Comparison of ENCODE assay signal across 8 mouse cellular contexts in genomic region chr11:97546804-97547411, GRCm38 (mm10). TPM values are rescaled to one million over a fixed set of nuclear protein-coding genes. Genes with fewer than 3 reads are reported as not detected.
DNase-seq lines count a peak whose midpoint lies in the region; ATAC-seq and TF ChIP-seq lines count a peak whose summit lies in the region.

No protein-coding gene starts in this region.

- H3K9me3 ChIP-seq in midbrain, embryonic 13.5 days: no peaks in the 10 kb centered on the region

- under 1% methylated on average over 63 of the region's 73 CpGs for WGBS in midbrain, embryonic 13.5 days

- H3K27ac ChIP-seq in left cerebral cortex, adult 2 months: peak overlapping the region; percentile 89
- H3K27ac ChIP-seq in midbrain, embryonic 13.5 days: no peak overlapping the region

- TF ChIP-seq CTCF in left cerebral cortex, adult 2 months (IDR thresholded peaks at IDR 0.05): no peak

- peak overlapping the region; percentile 57 for H3K4me3 ChIP-seq in left cerebral cortex, adult 2 months
- H3K4me3 ChIP-seq in midbrain, embryonic 13.5 days (replicated peaks): peak overlapping the region; percentile 52

- peak in 1 of 2 experiments; percentile 63 for DNase-seq in left cerebral cortex, adult 2 months (ENCODE audit: extremely low spot score in 1 of 2, low spot score in 2 of 2)
- no peak for DNase-seq in left cerebral cortex, postnatal 25 days (ENCODE audit: low spot score in 2 of 2)
- peak; percentile 71 to 78 for DNase-seq in cerebellum, postnatal 14 days
- peak; percentile 69 for DNase-seq in kidney, postnatal 14 days
- no peak for DNase-seq in left cerebral cortex, adult 8-10 months (ENCODE audit: low spot score in 2 of 2)

- peak; percentile 16; the same call in 1 of the 2 replicates for ATAC-seq in granulocyte monocyte progenitor cell, adult 5-6 weeks (replicated peaks; ENCODE audit: poor library complexity, severe bottlenecking)
- peak; percentile 51 for ATAC-seq in midbrain, embryonic 13.5 days
- ATAC-seq in activated CD4-positive, CD25-positive, alpha-beta regulatory T cell, adult 4 months: no peak

- H3K27me3 ChIP-seq in midbrain, embryonic 13.5 days: peaks cover 61% of the 10 kb centered on the region

- no peaks in the 10 kb centered on the region; the same call in 1 of the 2 replicates for H3K36me3 ChIP-seq in midbrain, embryonic 13.5 days

- peak overlapping the region; percentile 79 for H3K9ac ChIP-seq in midbrain, embryonic 13.5 days (replicated peaks)

- H3K4me1 ChIP-seq in midbrain, embryonic 13.5 days (replicated peaks): peaks cover 41% of the 10 kb centered on the region

- H3K4me2 ChIP-seq in midbrain, embryonic 13.5 days (replicated peaks): peak overlapping the region; percentile 93

- intact Hi-C loops in left cerebral cortex, adult 2 months (cut with DNase I): no loop called here
- intact Hi-C loops in left cerebral cortex, postnatal 25 days (cut with DNase I): no loop called here

RNA-seq across cellular contexts. Expression of gene Srcin1, which starts 29.1 kb away (rescaled TPM):
- 100 to 1,000 TPM; 308 to 318 TPM for total RNA-seq in left cerebral cortex, adult 2 months (2021)
- total RNA-seq in left cerebral cortex, postnatal 25 days (2021): 100 to 1,000 TPM; 323 to 339 TPM
- total RNA-seq in granulocyte monocyte progenitor cell, adult 5-6 weeks (2014; fragmentation: Nextera tagmentation): not detected in 2 replicates
- total RNA-seq in granulocyte monocyte progenitor cell, adult 5-6 weeks (2017): not detected in 2 replicates
- polyA plus RNA-seq in midbrain, embryonic 13.5 days (2015; fragmentation: Nextera tagmentation; extraction: Ambion mirVana): 7.0 and 8.5 TPM in 2 replicates
- not detected for polyA plus RNA-seq in activated CD4-positive, CD25-positive, alpha-beta regulatory T cell, adult 4 months (2017; shearing (Covaris generic))
- 100 to 1,000 TPM; 255 to 270 (median 262) TPM for total RNA-seq in left cerebral cortex, adult 8-10 months (2022)

RNA-seq across cellular contexts. Expression of gene 4933428G20Rik, which starts 46.8 kb away (rescaled TPM):
- not detected for total RNA-seq in left cerebral cortex, adult 2 months (2021)
- not detected for total RNA-seq in left cerebral cortex, postnatal 25 days (2021)
- not detected in 2 replicates for total RNA-seq in granulocyte monocyte progenitor cell, adult 5-6 weeks (2014; fragmentation: Nextera tagmentation)
- 0.22 TPM in 1 of 2 replicates, not detected in the other for total RNA-seq in granulocyte monocyte progenitor cell, adult 5-6 weeks (2017)
- 0.88 and 1.2 TPM in 2 replicates for polyA plus RNA-seq in midbrain, embryonic 13.5 days (2015; fragmentation: Nextera tagmentation; extraction: Ambion mirVana)
- not detected for polyA plus RNA-seq in activated CD4-positive, CD25-positive, alpha-beta regulatory T cell, adult 4 months (2017; shearing (Covaris generic))
- not detected for total RNA-seq in left cerebral cortex, adult 8-10 months (2022)

Comparison
In these comparisons a context has a peak if more than half of its experiments do, and no peak if none do; other contexts are left out.
1. DNase-seq: peak in cerebellum, postnatal 14 days (2 of 2) and kidney, postnatal 14 days (single experiment); none in left cerebral cortex, postnatal 25 days (0 of 2) and left cerebral cortex, adult 8-10 months (0 of 2).
2. RNA of gene Srcin1, which starts 29.1 kb away (total RNA-seq): 323 to 339 TPM in left cerebral cortex, postnatal 25 days, 308 to 318 TPM in left cerebral cortex, adult 2 months and 255 to 270 TPM in left cerebral cortex, adult 8-10 months; not detected in granulocyte monocyte progenitor cell, adult 5-6 weeks; every median in the first group is over 100 times any median in the second.